Mouse (Mus musculus): Measurements from ENCODE around the gene Bdkrb2. TPM values are rescaled to one million over a fixed set of nuclear protein-coding genes. Genes with fewer than 3 reads are reported as not detected.

Bdkrb2 gene
- total and polyA plus RNA-seq, 3 experiments = 0.20 to 0.39 (median 0.34) TPM

- Histone ChIP-seq H3K9ac (ENCODE audit: low read depth, low read length) (no peak overlapping the region), H3K79me2 (replicated peaks; ENCODE audit: control insufficient read depth, insufficient read depth, low read length) (no peaks in the 10 kb centered on the region), H3K27me3 (ENCODE audit: control insufficient read depth, insufficient read depth, low read length) (no peaks in the 10 kb centered on the region), H3K36me3 (ENCODE audit: control insufficient read depth, insufficient read depth, low read length) (no peaks in the 10 kb centered on the region), H3K4me1 (ENCODE audit: control insufficient read depth, insufficient read depth, low read length) (peaks cover 12% of the 10 kb centered on the region), H3K27ac (no peak overlapping the region), H3K4me3 (no peak overlapping the region)
- 72% methylated on average over 5 of the region's 5 CpGs for WGBS
- DNase-seq = no peak
- intact Hi-C loops (cut with DNase I) = no loop called here
- TF ChIP-seq CTCF (IDR thresholded peaks at IDR 0.05) (no peak), EP300 (IDR thresholded peaks at IDR 0.05; ENCODE audit: insufficient read depth, low read depth, low read length) (no peak), POLR2A (IDR thresholded peaks at IDR 0.05; ENCODE audit: insufficient read depth, low read depth, low read length) (no peak)
These were observed 7.9 kb upstream of the Bdkrb2 start for GRCm38 (mm10) chr12:105555172-105555571.

- WGBS = 40% methylated on average over 7 of the region's 7 CpGs
- H3K4me3 ChIP-seq = no peak overlapping the region
- intact Hi-C loops (cut with DNase I) = no loop called here
- H3K27ac ChIP-seq = peak overlapping the region; percentile 57
- no peaks in the 10 kb centered on the region for H3K36me3 ChIP-seq (ENCODE audit: control insufficient read depth, insufficient read depth, low read length)
- peaks cover 15% of the 10 kb centered on the region for H3K4me1 ChIP-seq (ENCODE audit: control insufficient read depth, insufficient read depth, low read length)
- no peaks in the 10 kb centered on the region for H3K79me2 ChIP-seq (replicated peaks; ENCODE audit: control insufficient read depth, insufficient read depth, low read length)
- no peak overlapping the region for H3K9ac ChIP-seq (ENCODE audit: low read depth, low read length)
- peak; percentile 68 to 77 for DNase-seq
- TF ChIP-seq EP300 (IDR thresholded peaks at IDR 0.05; ENCODE audit: insufficient read depth, low read depth, low read length) (no peak), CTCF (IDR thresholded peaks at IDR 0.05) (peak; percentile 30)
- no peaks in the 10 kb centered on the region for H3K27me3 ChIP-seq (ENCODE audit: control insufficient read depth, insufficient read depth, low read length)
These were observed 5.6 kb upstream of the Bdkrb2 start for GRCm38 (mm10) chr12:105557250-105557925.

GRCm38 (mm10) chr12:105561007-105561534 is 2.0 kb upstream of the Bdkrb2 start:
- no peaks in the 10 kb centered on the region for H3K36me3 ChIP-seq (ENCODE audit: control insufficient read depth, insufficient read depth, low read length)
- no peaks in the 10 kb centered on the region for H3K79me2 ChIP-seq (replicated peaks; ENCODE audit: control insufficient read depth, insufficient read depth, low read length)
- no peak overlapping the region for H3K27ac ChIP-seq
- no peak overlapping the region for H3K4me3 ChIP-seq
- intact Hi-C loops (cut with DNase I) = no loop called here
- TF ChIP-seq POLR2A (IDR thresholded peaks at IDR 0.05; ENCODE audit: insufficient read depth, low read depth, low read length) (no peak), CTCF (IDR thresholded peaks at IDR 0.05) (no peak)
- H3K27me3 ChIP-seq (ENCODE audit: control insufficient read depth, insufficient read depth, low read length) = peaks cover 3% of the 10 kb centered on the region; the same call in 1 of the 2 replicates
- H3K9ac ChIP-seq (ENCODE audit: low read depth, low read length) = no peak overlapping the region
- peaks cover 13% of the 10 kb centered on the region for H3K4me1 ChIP-seq (ENCODE audit: control insufficient read depth, insufficient read depth, low read length)
- no peak for DNase-seq
- 67% methylated on average over 8 of the region's 8 CpGs for WGBS

- intact Hi-C loops (cut with DNase I) = no loop called here
- DNase-seq = peak; percentile 39 to 58
- Histone ChIP-seq H3K4me3 (peak overlapping the region; percentile 35), H3K36me3 (ENCODE audit: control insufficient read depth, insufficient read depth, low read length) (no peaks in the 10 kb centered on the region), H3K9ac (ENCODE audit: low read depth, low read length) (no peak overlapping the region), H3K27me3 (ENCODE audit: control insufficient read depth, insufficient read depth, low read length) (peaks cover 3% of the 10 kb centered on the region; the same call in 1 of the 2 replicates), H3K4me1 (ENCODE audit: control insufficient read depth, insufficient read depth, low read length) (peaks cover 10% of the 10 kb centered on the region), H3K79me2 (replicated peaks; ENCODE audit: control insufficient read depth, insufficient read depth, low read length) (no peaks in the 10 kb centered on the region), H3K27ac (peak overlapping the region; percentile 7; the same call in 1 of the 2 replicates)
- no peak for TF ChIP-seq POLR2A (IDR thresholded peaks at IDR 0.05; ENCODE audit: insufficient read depth, low read depth, low read length)
- TF ChIP-seq EP300 (IDR thresholded peaks at IDR 0.05; ENCODE audit: insufficient read depth, low read depth, low read length) = no peak
- TF ChIP-seq CTCF (IDR thresholded peaks at IDR 0.05) = no peak
- WGBS = 33% methylated on average over 8 of the region's 8 CpGs
These were observed 788 bp upstream of the Bdkrb2 start for GRCm38 (mm10) chr12:105562056-105562820.

GRCm38 (mm10) chr12:105563726-105564275 is 775 bp downstream of the Bdkrb2 start:
- H3K4me1 ChIP-seq (ENCODE audit: control insufficient read depth, insufficient read depth, low read length) = peaks cover 7% of the 10 kb centered on the region
- no peak overlapping the region; the same call in 1 of the 2 replicates for H3K9ac ChIP-seq (ENCODE audit: low read depth, low read length)
- H3K27me3 ChIP-seq (ENCODE audit: control insufficient read depth, insufficient read depth, low read length) = peaks cover 3% of the 10 kb centered on the region; the same call in 1 of the 2 replicates
- H3K79me2 ChIP-seq (replicated peaks; ENCODE audit: control insufficient read depth, insufficient read depth, low read length) = no peaks in the 10 kb centered on the region
- WGBS = 19% methylated on average over 25 of the region's 25 CpGs
- H3K4me3 ChIP-seq = peak overlapping the region; percentile 35; the same call in 1 of the 2 replicates
- intact Hi-C loops (cut with DNase I) = no loop called here
- TF ChIP-seq CTCF (IDR thresholded peaks at IDR 0.05) (no peak), EP300 (IDR thresholded peaks at IDR 0.05; ENCODE audit: insufficient read depth, low read depth, low read length) (no peak), POLR2A (IDR thresholded peaks at IDR 0.05; ENCODE audit: insufficient read depth, low read depth, low read length) (no peak)
- DNase-seq = no peak
- H3K36me3 ChIP-seq (ENCODE audit: control insufficient read depth, insufficient read depth, low read length) = no peaks in the 10 kb centered on the region
- H3K27ac ChIP-seq = no peak overlapping the region

Measured in heart, adult 2 months (tissue).